Mouse (Mus musculus): ENCODE measurements around the gene Hoxc10.
A peak's percentile ranks its signal among the peaks of the same experiment; 100 is the strongest.

The Hoxc10 gene

GRCm38 (mm10) chr15:103010847-103011555 is 44.4 kb downstream of the Hoxc10 start:
- no peak for DNase-seq (ENCODE audit: low read depth, low spot score)

GRCm38 (mm10) chr15:103011928-103012486 is 45.4 kb downstream of the Hoxc10 start:
- no peak for DNase-seq (ENCODE audit: low read depth, low spot score)

DNA sequence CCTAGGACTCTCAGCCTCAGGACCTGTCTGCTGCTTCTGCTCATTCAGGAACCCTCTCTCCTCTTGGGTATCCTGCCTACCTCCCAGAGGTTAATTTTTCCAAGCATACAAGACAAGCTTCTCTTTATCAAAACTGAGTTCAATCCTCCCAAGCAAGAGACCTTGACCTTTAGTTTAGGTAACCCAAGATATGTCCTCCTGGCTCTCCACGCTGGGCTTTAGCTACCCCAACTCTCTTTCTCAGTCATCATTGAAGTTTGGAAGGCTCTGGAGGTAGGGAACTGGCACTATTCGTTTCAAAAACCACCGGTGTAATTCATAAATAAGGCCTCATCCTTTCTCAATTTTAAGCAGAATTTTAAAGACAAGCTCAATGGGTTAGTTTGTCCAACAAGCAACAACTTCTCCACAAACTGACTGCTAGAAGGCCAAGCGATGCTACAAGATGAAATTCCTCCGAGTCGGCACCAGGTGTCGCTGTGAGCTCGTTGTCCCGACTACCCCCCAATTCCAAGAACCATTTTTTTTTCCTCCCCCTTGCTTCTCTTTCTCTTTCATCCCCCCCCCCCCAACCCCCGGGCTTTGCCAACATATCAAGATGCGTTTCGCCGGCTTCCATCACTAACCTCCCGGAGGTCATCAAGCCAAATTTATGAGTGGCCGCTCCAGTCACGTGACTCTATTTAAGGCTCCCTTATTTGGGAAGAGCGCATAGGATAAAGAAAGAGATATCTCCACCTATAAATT is 46.8 kb downstream of the Hoxc10 start:
- DNase-seq (ENCODE audit: low read depth, low spot score): peak; percentile 80

DNA sequence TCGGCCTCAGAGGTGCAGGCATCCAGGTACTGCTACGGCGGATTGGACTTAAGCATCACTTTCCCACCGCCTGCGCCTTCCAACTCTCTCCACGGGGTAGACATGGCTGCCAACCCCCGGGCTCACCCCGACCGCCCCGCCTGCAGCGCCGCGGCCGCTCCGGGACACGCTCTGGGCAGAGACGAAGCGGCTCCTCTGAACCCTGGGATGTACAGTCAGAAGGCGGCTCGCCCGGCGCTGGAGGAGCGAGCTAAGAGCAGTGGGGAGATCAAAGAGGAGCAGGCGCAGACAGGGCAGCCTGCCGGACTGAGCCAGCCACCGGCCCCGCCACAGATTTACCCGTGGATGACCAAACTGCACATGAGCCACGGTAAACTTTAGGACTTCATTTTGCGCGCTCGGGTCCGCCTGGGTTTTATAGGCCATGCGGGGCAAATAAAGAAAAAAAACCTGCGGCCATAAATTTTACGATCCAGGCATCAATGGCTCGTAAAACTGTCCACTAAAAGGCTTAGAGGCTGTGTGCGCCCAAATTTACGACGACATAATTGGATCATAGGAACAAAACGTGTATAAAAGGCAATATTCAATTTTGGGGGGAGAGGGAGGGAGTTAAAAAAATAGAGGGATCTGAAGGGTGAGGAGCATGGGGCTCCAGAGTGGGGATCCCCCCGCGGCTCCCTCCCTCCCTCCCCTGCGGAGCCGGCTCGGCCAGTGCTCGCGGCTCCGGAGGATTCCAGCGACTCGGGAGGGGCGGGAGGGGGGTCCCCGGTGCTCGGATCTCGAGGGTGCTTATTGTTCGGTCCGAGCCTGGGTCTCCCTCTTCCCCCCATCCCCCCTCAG is 47.8 kb downstream of the Hoxc10 start:
- DNase-seq (ENCODE audit: low read depth, low spot score): peak; percentile 88

- DNase-seq (ENCODE audit: low read depth, low spot score): no peak
These were observed 48.4 kb downstream of the Hoxc10 start for GRCm38 (mm10) chr15:103015009-103015399.

- no peak for DNase-seq (ENCODE audit: low read depth, low spot score)
These were observed 49.0 kb downstream of the Hoxc10 start for GRCm38 (mm10) chr15:103015406-103016166.

DNA sequence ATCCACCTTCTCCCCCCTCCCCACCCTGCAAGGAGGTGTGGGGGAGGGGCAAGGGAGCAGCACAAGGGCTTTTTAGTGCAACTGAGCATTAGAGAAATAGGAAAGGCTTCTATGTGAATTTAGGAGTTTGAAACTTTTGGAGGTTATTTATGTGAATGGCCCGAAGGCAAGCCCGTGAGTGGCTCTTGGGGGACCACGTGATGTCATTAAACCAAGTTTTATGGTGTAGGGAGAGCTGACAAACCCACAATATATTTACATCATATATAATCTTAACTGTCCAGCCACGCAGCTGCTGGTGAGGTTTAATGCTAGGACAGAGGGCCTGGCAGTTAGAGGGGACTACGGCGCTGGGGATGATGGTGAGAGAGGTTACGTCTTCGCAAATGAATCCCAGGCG is 52.0 kb downstream of the Hoxc10 start, which contains the start of gene Hoxc4:
TSS of gene Hoxc4 (plus strand) at position 299 of the 400 bp plus-strand sequence.
- no peak for DNase-seq (ENCODE audit: low read depth, low spot score)

DNA sequence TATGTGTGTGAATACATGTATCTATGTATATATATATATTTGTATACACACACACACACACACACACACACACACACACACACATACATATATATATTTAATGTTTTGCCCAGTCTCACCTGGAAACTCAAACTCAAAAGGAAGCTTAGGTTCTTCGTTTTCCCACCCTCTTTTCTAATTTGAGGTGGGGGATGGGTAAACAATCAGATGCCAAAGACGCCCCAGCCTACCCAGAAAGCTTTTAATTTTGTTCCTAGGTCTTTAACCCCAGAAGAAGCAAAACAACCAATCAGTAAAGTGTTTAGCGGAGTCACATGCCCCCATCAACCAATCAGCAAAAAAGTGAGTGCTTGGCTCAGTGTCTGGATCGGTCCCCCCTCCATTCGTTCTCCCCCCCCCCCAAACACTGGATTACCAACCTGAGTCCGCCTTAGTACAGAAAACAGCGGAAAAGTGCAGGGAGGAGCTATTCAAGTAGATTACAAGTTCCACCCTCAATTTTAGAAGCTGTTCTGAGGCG is 54.4 kb downstream of the Hoxc10 start:
- no peak for DNase-seq (ENCODE audit: low read depth, low spot score)

Data from forelimb bud, embryonic 11.5 days (tissue).